Mouse (Mus musculus) layer of hippocampus, postnatal 10 days (tissue): ENCODE data around the gene Agtpbp1. TPM values are rescaled to one million over a fixed set of nuclear protein-coding genes. Genes with fewer than 3 reads are reported as not detected.

Experiments used
- DNase-seq, 2 experiments: peaks; one replicate each; pipeline ENCODE4 v3.0.0; 2021; ENCODE audit warnings: low spot score in 2 of 2
- total RNA-seq, 2 experiments: library from RNA; stranded (reverse); gene quantifications; 2 replicates each; pipeline ENCODE4 v1.2.3; 2021

Gene Agtpbp1
- total RNA-seq, 2 experiments from 2014 or later = 343 to 364 TPM

- peak; percentile 41 to 55 for DNase-seq
Observed at GRCm38 (mm10) chr13:59584481-59584880, 546 bp downstream of the Agtpbp1 start.

GRCm38 (mm10) chr13:59580954-59581353 is 4.1 kb downstream of the Agtpbp1 start:
- DNase-seq = no peak

GRCm38 (mm10) chr13:59572549-59572948 is 12.5 kb downstream of the Agtpbp1 start:
- peak; percentile 28 to 30 for DNase-seq

GRCm38 (mm10) chr13:59571107-59571506 is 13.9 kb downstream of the Agtpbp1 start:
- no peak for DNase-seq

GRCm38 (mm10) chr13:59565945-59566520 is 19.0 kb downstream of the Agtpbp1 start:
- no peak for DNase-seq

GRCm38 (mm10) chr13:59564923-59565322 is 20.1 kb downstream of the Agtpbp1 start:
- DNase-seq = no peak

GRCm38 (mm10) chr13:59564505-59564904 is 20.5 kb downstream of the Agtpbp1 start:
- no peak for DNase-seq

GRCm38 (mm10) chr13:59562471-59562870 is 22.6 kb downstream of the Agtpbp1 start:
- no peak for DNase-seq

- DNase-seq = no peak
Observed at GRCm38 (mm10) chr13:59558776-59559175, 26.3 kb downstream of the Agtpbp1 start.

GRCm38 (mm10) chr13:59557185-59557985 is 27.6 kb downstream of the Agtpbp1 start:
- peak; percentile 87 to 90 for DNase-seq

GRCm38 (mm10) chr13:59556670-59557069 is 28.4 kb downstream of the Agtpbp1 start:
- peak; percentile 49 to 57 for DNase-seq

- DNase-seq = no peak
Observed at GRCm38 (mm10) chr13:59555613-59556192, 29.3 kb downstream of the Agtpbp1 start.

- no peak for DNase-seq
Observed at GRCm38 (mm10) chr13:59554772-59555505, 30.1 kb downstream of the Agtpbp1 start.

- DNase-seq = no peak
Observed at GRCm38 (mm10) chr13:59552751-59553150, 32.3 kb downstream of the Agtpbp1 start.

GRCm38 (mm10) chr13:59552286-59552685 is 32.7 kb downstream of the Agtpbp1 start:
- no peak for DNase-seq

- no peak for DNase-seq
Observed at GRCm38 (mm10) chr13:59549318-59549798, 35.7 kb downstream of the Agtpbp1 start.

- DNase-seq = no peak
Observed at GRCm38 (mm10) chr13:59547716-59548115, 37.3 kb downstream of the Agtpbp1 start.

- no peak for DNase-seq
Observed at GRCm38 (mm10) chr13:59547091-59547490, 37.9 kb downstream of the Agtpbp1 start.

GRCm38 (mm10) chr13:59542411-59542810 is 42.6 kb downstream of the Agtpbp1 start:
- no peak for DNase-seq

GRCm38 (mm10) chr13:59540030-59540429 is 45.0 kb downstream of the Agtpbp1 start:
- no peak for DNase-seq

- no peak for DNase-seq
Observed at GRCm38 (mm10) chr13:59538661-59539060, 46.4 kb downstream of the Agtpbp1 start.
